Mouse (Mus musculus) layer of hippocampus, adult 11-12 months (tissue): ENCODE data around the gene Thrsp.

Source experiments
- DNase-seq: peaks from one replicate; pipeline ENCODE4 v3.0.0; 2022; ENCODE audit warnings: low spot score

The Thrsp gene

GRCm38 (mm10) chr7:97375101-97375500 lies 42.4 kb downstream of the Thrsp start:
- DNase-seq, result no peak

DNA sequence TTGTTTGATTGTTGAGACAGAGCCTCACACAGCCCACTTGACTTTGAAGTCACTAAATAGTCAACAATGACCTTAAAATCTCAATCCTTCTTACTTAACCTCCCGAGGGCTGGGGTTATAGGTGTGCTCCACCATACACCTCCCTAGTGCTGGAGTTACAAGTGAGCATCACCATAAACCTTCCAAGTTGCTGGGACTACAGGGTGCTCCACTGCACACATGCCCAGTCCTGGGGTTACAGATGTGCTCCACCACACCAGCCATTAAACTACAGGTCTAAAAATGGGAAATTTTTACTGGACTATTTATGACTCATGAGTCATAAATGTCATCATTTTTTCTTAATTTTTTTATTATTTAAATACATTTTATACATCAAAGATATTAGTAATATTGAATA lies 51.6 kb downstream of the Thrsp start:
- no peak for DNase-seq
